Mouse (Mus musculus): ENCODE data around the gene Vmn1r180. TPM values are rescaled to one million over a fixed set of nuclear protein-coding genes. Genes with fewer than 3 reads are reported as not detected.
"Not testable (repeated sequence)": the region's sequence is repeated elsewhere in the genome, so short reads cannot be mapped to it uniquely, and the experiment has no call there.

Gene Vmn1r180
- not detected for polyA plus RNA-seq (2017; shearing (Covaris generic))

DNA sequence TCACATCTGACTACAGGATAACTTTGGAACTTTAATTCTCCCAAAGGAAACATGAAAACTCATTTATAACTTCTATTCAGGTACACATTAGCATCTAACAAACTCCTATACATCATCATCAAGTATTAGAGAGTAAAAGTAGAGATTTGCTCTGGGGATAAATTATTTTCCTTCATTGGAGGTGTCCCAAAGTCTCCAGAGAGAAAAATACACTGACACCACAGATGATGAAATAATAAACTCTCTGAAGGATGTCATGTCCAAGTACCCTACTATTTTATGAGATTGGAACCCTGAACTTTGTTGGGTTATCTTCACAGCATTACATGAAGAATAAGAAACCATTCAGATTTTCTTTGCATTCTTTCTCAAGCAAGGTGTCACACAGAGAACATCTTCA is at the start of gene Vmn1r180:
Vmn1r180 (plus strand) TSS at position 301 of the 400 bp plus-strand sequence.
- ATAC-seq, result no peak

DNA sequence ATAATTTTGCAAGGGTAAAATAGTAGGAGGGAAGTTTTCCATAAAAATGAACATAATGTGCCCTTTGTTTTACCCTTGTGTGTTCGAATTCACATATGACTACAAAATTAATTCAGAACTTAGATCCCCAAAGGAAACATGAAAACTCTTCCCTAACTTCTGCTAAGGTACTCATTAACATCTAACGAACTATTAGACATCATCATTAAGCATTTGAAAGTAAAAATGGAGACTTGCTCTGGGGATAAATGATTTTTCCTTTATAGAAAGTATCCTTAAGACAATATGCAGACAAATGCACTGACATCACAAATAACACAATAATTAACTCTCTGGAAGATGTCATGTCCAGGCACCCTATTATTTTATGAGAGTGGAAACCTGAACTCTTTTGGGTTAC is 23.8 kb upstream of the Vmn1r180 start, which contains the start of gene Vmn1r179:
Vmn1r179 (plus strand) TSS at position 301 of the 400 bp plus-strand sequence.
- ATAC-seq, result no peak

DNA sequence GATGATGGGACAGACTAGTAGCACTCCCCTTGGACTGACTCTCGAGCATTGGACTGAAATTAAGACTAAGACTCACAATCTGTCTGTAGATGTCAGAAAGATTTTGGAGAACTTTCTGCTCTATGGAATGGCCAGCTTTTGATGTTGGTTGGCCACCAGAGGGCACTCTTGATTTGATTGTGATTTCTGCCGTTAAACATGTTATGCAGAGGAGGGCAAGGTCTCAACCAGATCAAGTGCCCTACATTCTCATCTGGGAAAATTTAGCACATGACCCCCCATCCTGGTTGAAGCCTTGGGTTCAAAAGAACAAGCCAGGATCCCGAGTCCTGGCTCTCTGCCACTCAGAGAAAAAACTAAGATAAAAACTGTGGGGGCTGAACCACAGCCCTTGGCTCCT is 17.6 kb downstream of the Vmn1r180 start:
- ATAC-seq, result not testable (repeated sequence)

DNA sequence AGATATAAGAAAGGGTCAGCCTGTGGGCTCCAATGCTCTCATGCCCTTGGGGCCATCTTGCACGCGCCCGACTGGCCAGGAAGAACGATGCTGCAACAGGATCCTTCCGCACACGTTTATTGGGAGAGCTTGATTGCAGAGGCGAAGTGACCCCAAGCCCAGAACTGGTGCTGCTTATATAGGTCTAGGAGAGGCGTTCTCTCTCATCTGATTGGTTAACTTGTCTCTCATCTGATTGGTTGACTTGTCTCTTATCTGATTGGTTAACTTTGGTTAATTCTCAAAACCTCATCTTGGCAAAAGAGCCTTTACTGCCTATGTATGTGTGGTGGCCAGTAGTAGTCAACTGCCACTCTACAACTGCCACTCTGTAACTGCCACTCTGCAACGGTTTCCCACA is 23.9 kb downstream of the Vmn1r180 start, which contains the start of gene Vmn1r181:
Vmn1r181 (plus strand) TSS at position 301 of the 400 bp plus-strand sequence.
- ATAC-seq, result not testable (repeated sequence)

DNA sequence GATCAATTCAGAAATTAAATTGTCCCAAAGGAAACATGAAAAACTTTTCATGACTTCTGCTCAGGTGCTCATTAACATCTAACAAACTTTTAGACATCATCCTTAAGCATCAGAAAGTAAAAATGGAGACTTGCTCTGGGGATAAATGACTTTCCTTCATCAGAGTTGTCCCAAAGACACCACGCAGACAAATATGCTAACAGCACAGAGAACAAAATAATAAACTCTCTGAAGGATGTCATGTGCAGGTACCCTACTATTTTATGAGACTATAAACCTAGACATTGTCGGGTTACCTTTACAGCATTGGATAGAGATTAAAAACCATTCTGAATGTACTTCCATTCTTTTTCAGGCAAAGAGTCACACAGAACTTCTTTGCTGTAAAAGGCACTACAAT is 51.0 kb downstream of the Vmn1r180 start, which contains the start of gene V1rd19:
V1rd19 (plus strand) TSS at position 301 of the 400 bp plus-strand sequence.
- ATAC-seq, result no peak

Other genes starting within 250 kb of the Vmn1r180 start
- under 1 TPM in 1 of 3 experiments, not detected in 2; 0.06 TPM for gene Vmn1r173, start 249.9 kb upstream of the Vmn1r180 start, polyA plus RNA-seq (2017; shearing (Covaris generic))
- gene Vmn1r174, start 198.4 kb upstream of the Vmn1r180 start, polyA plus RNA-seq (2017; shearing (Covaris generic)), result under 1 TPM in 1 of 3 experiments, not detected in 2; 0.05 TPM
- not detected for gene Vmn1r175, start 140.0 kb upstream of the Vmn1r180 start, polyA plus RNA-seq (2017; shearing (Covaris generic))
- gene Vmn1r176, start 113.3 kb upstream of the Vmn1r180 start, polyA plus RNA-seq (2017; shearing (Covaris generic)), result not detected
- gene Vmn1r177, start 84.2 kb upstream of the Vmn1r180 start, polyA plus RNA-seq (2017; shearing (Covaris generic)), result not detected
- gene Vmn1r178, start 58.6 kb upstream of the Vmn1r180 start, polyA plus RNA-seq (2017; shearing (Covaris generic)), result not detected
- gene Vmn1r179, start 23.7 kb upstream of the Vmn1r180 start, polyA plus RNA-seq (2017; shearing (Covaris generic)), result not detected
- gene Vmn1r181, start 24.0 kb downstream of the Vmn1r180 start, polyA plus RNA-seq (2017; shearing (Covaris generic)), result not detected
- not detected for gene V1rd19, start 51.1 kb downstream of the Vmn1r180 start, polyA plus RNA-seq (2017; shearing (Covaris generic))
- gene Vmn1r183, start 102.6 kb downstream of the Vmn1r180 start, polyA plus RNA-seq (2017; shearing (Covaris generic)), result under 1 TPM in 1 of 3 experiments, not detected in 2; 0.04 TPM
- gene Zfp180, start 131.3 kb downstream of the Vmn1r180 start, polyA plus RNA-seq (2017; shearing (Covaris generic)), result 10 to 100 TPM; 13.6 to 19.9 (median 17.2) TPM
- gene Zfp112, start 161.7 kb downstream of the Vmn1r180 start, polyA plus RNA-seq (2017; shearing (Covaris generic)), result 1 to 10 TPM in 1 of 3 experiments, under 1 TPM in 2; 0.44 to 1.1 (median 0.58) TPM
- gene Zfp235, start 183.5 kb downstream of the Vmn1r180 start, polyA plus RNA-seq (2017; shearing (Covaris generic)), result 10 to 100 TPM; 14.7 to 18.5 (median 16.5) TPM
- 1 to 10 TPM in 2 of 3 experiments, under 1 TPM in 1; 0.75 to 2.1 (median 1.2) TPM for gene Zfp114, start 224.4 kb downstream of the Vmn1r180 start, polyA plus RNA-seq (2017; shearing (Covaris generic))

Data from inflammation-experienced regulatory T-cells, adult 6 months (primary cell).